Mouse (Mus musculus) mature B cell (primary cell): ENCODE data around the gene Otud4.
"Not testable (repeated sequence)": the region's sequence is repeated elsewhere in the genome, so short reads cannot be mapped to it uniquely, and the experiment has no call there.

Experiments
- in situ Hi-C: fragments of 300-500 bp; cut with MboI; formaldehyde crosslinking; loops from 2 replicates; pipeline ENCODE4 v1.14.3; 2019

Otud4 gene

GRCm38 (mm10) chr8:79638707-79639549 lies 490 bp upstream of the Otud4 start:
- in situ Hi-C loops, result no loop called here

GRCm38 (mm10) chr8:79641119-79641518 lies 1.7 kb downstream of the Otud4 start:
- in situ Hi-C loops, result loop anchor here (10.0 kb wide), 1 partner anchor 54 kb away; no protein-coding TSS in a partner anchor

- in situ Hi-C loops, result loop anchor here (10.0 kb wide), 1 partner anchor 45 kb away; no protein-coding TSS in a partner anchor
Measured at GRCm38 (mm10) chr8:79649569-79649968, 10.2 kb downstream of the Otud4 start.

- in situ Hi-C loops, result no loop called here
Measured at GRCm38 (mm10) chr8:79650158-79650814, 10.9 kb downstream of the Otud4 start.

- in situ Hi-C loops, result no loop called here
Measured at GRCm38 (mm10) chr8:79653736-79654135, 14.3 kb downstream of the Otud4 start.

- in situ Hi-C loops, result not testable (repeated sequence)
Measured at GRCm38 (mm10) chr8:79658715-79659114, 19.3 kb downstream of the Otud4 start.

GRCm38 (mm10) chr8:79676461-79676860 lies 37.0 kb downstream of the Otud4 start:
- in situ Hi-C loops, result no loop called here

GRCm38 (mm10) chr8:79679005-79679404 lies 39.6 kb downstream of the Otud4 start:
- in situ Hi-C loops, result no loop called here

GRCm38 (mm10) chr8:79680083-79680482 lies 40.7 kb downstream of the Otud4 start:
- in situ Hi-C loops, result not testable (repeated sequence)

- in situ Hi-C loops, result no loop called here
Measured at GRCm38 (mm10) chr8:79680555-79680954, 41.1 kb downstream of the Otud4 start.

- in situ Hi-C loops, result no loop called here
Measured at GRCm38 (mm10) chr8:79680965-79681364, 41.5 kb downstream of the Otud4 start.

- in situ Hi-C loops, result not testable (repeated sequence)
Measured at GRCm38 (mm10) chr8:79685927-79686326, 46.5 kb downstream of the Otud4 start.

- in situ Hi-C loops, result loop anchor here (10.0 kb wide), 1 partner anchor 48 kb away; no protein-coding TSS in a partner anchor
Measured at GRCm38 (mm10) chr8:79692531-79692930, 53.1 kb downstream of the Otud4 start.

GRCm38 (mm10) chr8:79706687-79707086 lies 67.3 kb downstream of the Otud4 start:
- in situ Hi-C loops, result loop anchor here (25.0 kb wide), 1 partner anchor 1306 kb away; the partner anchor contains the start of gene Usp38

GRCm38 (mm10) chr8:79711064-79711961 lies 71.9 kb downstream of the Otud4 start, which contains the start of the genes Abce1 and Anapc10:
Abce1 (minus strand) TSS chr8:79711740.
Anapc10 (plus strand) TSS chr8:79711820.
- in situ Hi-C loops, result loop anchor here (25.0 kb wide), 1 partner anchor 1301 kb away; the partner anchor contains the start of gene Usp38

GRCm38 (mm10) chr8:79712676-79713075 lies 73.3 kb downstream of the Otud4 start:
- in situ Hi-C loops, result loop anchor here (25.0 kb wide), 1 partner anchor 1300 kb away; the partner anchor contains the start of gene Usp38

GRCm38 (mm10) chr8:79721537-79721936 lies 82.1 kb downstream of the Otud4 start:
- in situ Hi-C loops, result loop anchor here (25.0 kb wide), 1 partner anchor 1291 kb away; the partner anchor contains the start of gene Usp38

- in situ Hi-C loops, result loop anchor here (25.0 kb wide), 1 partner anchor 1289 kb away; the partner anchor contains the start of gene Usp38
Measured at GRCm38 (mm10) chr8:79723308-79723707, 83.9 kb downstream of the Otud4 start.

- in situ Hi-C loops, result loop anchor here (25.0 kb wide), 1 partner anchor 1288 kb away; the partner anchor contains the start of gene Usp38
Measured at GRCm38 (mm10) chr8:79724589-79724988, 85.2 kb downstream of the Otud4 start.
